Mouse (Mus musculus): Measurements from ENCODE around the gene Pef1. TPM values are rescaled to one million over a fixed set of nuclear protein-coding genes. Genes with fewer than 3 reads are reported as not detected.

The Pef1 gene
- polyA plus RNA-seq, 1 experiment from 2014 or later: 61.0 TPM

- no peak overlapping the region for H3K4me3 ChIP-seq (replicated peaks)
- H3K9ac ChIP-seq: no peak overlapping the region
- H3K9me3 ChIP-seq: no peaks in the 10 kb centered on the region
- H3K4me1 ChIP-seq: peaks cover 56% of the 10 kb centered on the region
- peak overlapping the region; percentile 86; the same call in 1 of the 2 replicates for H3K27ac ChIP-seq
- H3K27me3 ChIP-seq (replicated peaks): 0 out of 2 replicates have a peak, but pooled peaks cover 5% of the 10 kb centered on the region
- no peaks in the 10 kb centered on the region for H3K36me3 ChIP-seq
- H3K4me2 ChIP-seq: no peak overlapping the region
- no peak for ATAC-seq (ENCODE audit: insufficient read depth, low FRiP score, low read depth)
- 78% methylated on average over 16 of the region's 16 CpGs for WGBS
Observed at GRCm38 (mm10) chr4:130169411-130169971, 67.1 kb downstream of the Pef1 start.

DNA sequence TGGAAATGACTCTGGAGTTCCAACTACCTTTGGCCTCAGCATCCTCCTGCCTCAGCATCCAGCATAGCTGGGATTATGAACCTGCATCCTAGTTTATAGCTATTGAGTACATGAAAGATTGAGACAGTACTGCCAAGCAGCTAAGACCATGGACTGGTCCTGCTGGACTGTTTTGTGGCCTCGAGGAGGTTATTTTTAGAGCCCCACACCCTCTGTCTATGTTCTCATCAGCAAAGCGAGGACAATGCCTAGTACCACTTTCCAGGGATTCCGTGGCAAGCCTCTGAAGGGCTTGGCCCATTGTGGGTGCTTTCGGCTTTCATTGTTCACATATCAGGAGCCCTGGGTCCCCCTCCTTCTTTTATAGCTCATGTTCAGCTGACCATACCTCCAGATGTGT lies 68.0 kb downstream of the Pef1 start:
- Histone ChIP-seq H3K36me3 (no peaks in the 10 kb centered on the region), H3K4me3 (replicated peaks) (no peak overlapping the region), H3K27me3 (replicated peaks) (peaks cover 5% of the 10 kb centered on the region; the same call in 1 of the 2 replicates), H3K4me1 (peaks cover 65% of the 10 kb centered on the region), H3K27ac (no peak overlapping the region), H3K4me2 (no peak overlapping the region), H3K9ac (no peak overlapping the region), H3K9me3 (no peaks in the 10 kb centered on the region)
- 82% methylated on average over 4 of the region's 4 CpGs for WGBS
- ATAC-seq (ENCODE audit: insufficient read depth, low FRiP score, low read depth): no peak

DNA sequence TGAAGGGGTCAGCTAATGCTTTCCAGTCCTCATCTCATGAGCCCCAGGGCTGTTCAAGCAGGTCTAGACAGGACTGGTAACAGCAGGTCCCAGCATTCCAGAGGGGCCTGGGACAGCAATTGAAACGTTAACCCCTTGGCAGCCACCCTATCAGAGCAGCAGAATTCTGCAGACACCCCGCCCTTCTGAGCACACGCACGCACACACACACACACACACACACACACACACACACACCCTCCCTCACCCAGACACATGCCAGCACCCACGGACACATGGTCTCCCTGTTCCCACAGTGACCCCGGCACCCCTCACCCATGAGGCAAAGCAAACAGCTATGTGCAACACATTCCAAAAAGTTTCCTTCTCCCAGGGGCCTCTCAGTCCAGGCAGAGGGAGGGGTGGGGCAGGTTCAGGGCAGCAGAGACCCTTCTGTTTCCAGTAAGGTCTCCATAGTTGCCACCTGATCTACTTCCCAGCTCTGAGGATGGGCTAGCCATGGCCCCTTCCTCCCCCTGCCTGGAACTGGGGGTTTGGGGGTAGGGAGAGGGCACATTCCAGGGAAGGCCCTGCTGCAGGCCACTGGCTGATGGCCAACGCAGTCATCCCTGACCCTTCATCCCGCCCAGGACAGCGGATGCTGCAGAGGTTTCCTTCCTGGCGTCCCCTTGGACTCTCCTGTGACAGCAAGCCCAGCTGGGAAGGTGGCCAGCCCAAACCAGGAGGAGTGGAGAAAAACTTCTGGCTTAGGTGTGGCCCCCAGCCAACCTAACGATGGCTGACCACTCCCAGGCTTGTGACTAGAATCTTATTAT lies 69.8 kb downstream of the Pef1 start:
- ATAC-seq (ENCODE audit: insufficient read depth, low FRiP score, low read depth): no peak
- Histone ChIP-seq H3K27ac (peak overlapping the region; percentile 44; the same call in 1 of the 2 replicates), H3K4me2 (peak overlapping the region; percentile 70), H3K4me3 (replicated peaks) (0 out of 2 replicates have a peak overlapping the region, but pooled peaks have one; percentile 3), H3K9ac (no peak overlapping the region), H3K36me3 (no peaks in the 10 kb centered on the region), H3K9me3 (no peaks in the 10 kb centered on the region), H3K4me1 (peaks cover 67% of the 10 kb centered on the region), H3K27me3 (replicated peaks) (peaks cover 5% of the 10 kb centered on the region; the same call in 1 of the 2 replicates)
- WGBS: 31% methylated on average over 11 of the region's 11 CpGs

GRCm38 (mm10) chr4:130173060-130173822 lies 70.9 kb downstream of the Pef1 start:
- Histone ChIP-seq H3K9ac (no peak overlapping the region), H3K4me1 (peaks cover 58% of the 10 kb centered on the region)

GRCm38 (mm10) chr4:130173911-130174311 lies 71.6 kb downstream of the Pef1 start:
- WGBS: 43% methylated on average over 19 of the region's 19 CpGs
- H3K4me1 ChIP-seq: peaks cover 51% of the 10 kb centered on the region
- no peak for ATAC-seq (ENCODE audit: insufficient read depth, low FRiP score, low read depth)
- H3K27me3 ChIP-seq (replicated peaks): peaks cover 5% of the 10 kb centered on the region; the same call in 1 of the 2 replicates
- H3K36me3 ChIP-seq: no peaks in the 10 kb centered on the region
- H3K4me2 ChIP-seq: peak overlapping the region; percentile 70
- peak overlapping the region; percentile 80 for H3K27ac ChIP-seq
- H3K4me3 ChIP-seq (replicated peaks): peak overlapping the region; percentile 39
- H3K9me3 ChIP-seq: no peaks in the 10 kb centered on the region
- H3K9ac ChIP-seq: peak overlapping the region; percentile 19

More at GRCm38 (mm10) chr4:130173060-130173822, 70.9 kb downstream of the Pef1 start:
- 65% methylated on average over 11 of the region's 11 CpGs for WGBS
- Histone ChIP-seq H3K27me3 (replicated peaks) (peaks cover 5% of the 10 kb centered on the region; the same call in 1 of the 2 replicates), H3K4me2 (peak overlapping the region; percentile 70), H3K9me3 (no peaks in the 10 kb centered on the region), H3K4me3 (replicated peaks) (peak overlapping the region; percentile 39), H3K36me3 (no peaks in the 10 kb centered on the region), H3K27ac (peak overlapping the region; percentile 80)
- peak; percentile 33; the same call in 1 of the 2 replicates for ATAC-seq (ENCODE audit: insufficient read depth, low FRiP score, low read depth)

GRCm38 (mm10) chr4:130174335-130175031 lies 72.1 kb downstream of the Pef1 start:
- peak overlapping the region; percentile 80 for H3K27ac ChIP-seq
- peaks cover 5% of the 10 kb centered on the region; the same call in 1 of the 2 replicates for H3K27me3 ChIP-seq (replicated peaks)
- no peaks in the 10 kb centered on the region for H3K9me3 ChIP-seq
- no peaks in the 10 kb centered on the region for H3K36me3 ChIP-seq
- WGBS: 3% methylated on average over 25 of the region's 25 CpGs
- ATAC-seq (ENCODE audit: insufficient read depth, low FRiP score, low read depth): peak; percentile 84
- H3K4me3 ChIP-seq (replicated peaks): peak overlapping the region; percentile 39
- H3K4me1 ChIP-seq: peaks cover 46% of the 10 kb centered on the region
- peak overlapping the region; percentile 19 for H3K9ac ChIP-seq
- H3K4me2 ChIP-seq: peak overlapping the region; percentile 70

GRCm38 (mm10) chr4:130175072-130175711 lies 72.8 kb downstream of the Pef1 start, which contains the start of gene Tinagl1:
Tinagl1 (minus strand) TSS chr4:130175122.
- H3K4me2 ChIP-seq: peak within 1 kb of the TSS; percentile 70
- peaks cover 5% of the 10 kb centered on the region; the same call in 1 of the 2 replicates for H3K27me3 ChIP-seq (replicated peaks)
- peak within 1 kb of the TSS; percentile 80 for H3K27ac ChIP-seq
- H3K4me3 ChIP-seq (replicated peaks): peak within 1 kb of the TSS; percentile 39
- no peak for ATAC-seq (ENCODE audit: insufficient read depth, low FRiP score, low read depth)
- H3K36me3 ChIP-seq: no peaks in the 10 kb centered on the region
- peak within 1 kb of the TSS; percentile 19 for H3K9ac ChIP-seq
- no peaks in the 10 kb centered on the region for H3K9me3 ChIP-seq
- peaks cover 42% of the 10 kb centered on the region for H3K4me1 ChIP-seq
- 7% methylated on average over 14 of the region's 14 CpGs for WGBS

DNA sequence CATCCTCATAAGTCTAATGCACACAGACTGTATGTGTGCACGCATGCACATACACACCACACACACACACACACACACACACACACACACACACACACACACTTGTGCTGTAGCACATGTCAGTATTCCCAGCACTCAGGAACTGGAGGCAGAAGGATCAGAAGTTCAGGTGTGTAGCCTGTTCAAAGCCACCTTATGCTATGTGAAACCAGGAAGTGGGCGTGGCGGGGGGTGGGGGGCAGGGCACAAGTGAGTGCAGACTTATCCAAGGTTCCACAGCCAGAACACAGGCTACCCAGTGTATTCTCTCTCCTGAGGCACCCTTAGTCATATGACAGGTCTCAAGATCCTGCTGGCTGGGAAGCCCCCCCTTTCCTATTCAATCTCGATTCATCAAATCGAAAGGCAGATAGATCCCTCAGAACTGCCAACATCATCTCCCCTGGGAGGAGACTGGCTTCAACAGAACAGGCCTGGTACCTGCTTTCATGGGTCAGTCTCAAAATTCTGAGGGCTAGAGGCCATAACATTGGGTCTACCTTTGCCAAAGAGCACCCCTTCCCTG lies 73.9 kb downstream of the Pef1 start:
- 75% methylated on average over 5 of the region's 5 CpGs for WGBS
- H3K27ac ChIP-seq: peak overlapping the region; percentile 80; the same call in 1 of the 2 replicates
- peaks cover 5% of the 10 kb centered on the region; the same call in 1 of the 2 replicates for H3K27me3 ChIP-seq (replicated peaks)
- no peaks in the 10 kb centered on the region for H3K9me3 ChIP-seq
- ATAC-seq (ENCODE audit: insufficient read depth, low FRiP score, low read depth): no peak
- no peaks in the 10 kb centered on the region for H3K36me3 ChIP-seq
- no peak overlapping the region for H3K4me3 ChIP-seq (replicated peaks)
- peaks cover 38% of the 10 kb centered on the region for H3K4me1 ChIP-seq
- H3K4me2 ChIP-seq: no peak overlapping the region
- no peak overlapping the region for H3K9ac ChIP-seq

DNA sequence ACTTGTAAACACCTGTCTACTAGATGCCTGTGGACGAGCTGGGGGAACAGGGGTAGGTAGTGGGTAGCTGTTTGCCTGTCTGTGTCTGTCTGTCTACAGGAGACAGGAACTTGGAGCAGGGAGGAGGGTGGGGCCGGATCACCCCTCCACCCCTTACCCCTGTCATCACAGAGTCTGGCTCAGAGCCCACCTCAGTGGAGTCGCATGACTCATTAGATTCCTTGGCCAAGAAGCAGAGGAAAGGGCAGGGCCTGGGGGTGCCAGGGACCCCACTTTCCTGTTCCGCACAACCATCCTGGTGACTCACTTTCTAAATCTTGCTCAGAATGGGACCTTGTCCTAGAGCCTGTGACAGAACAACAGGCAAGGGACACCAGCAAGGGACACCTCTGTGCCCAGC lies 74.7 kb downstream of the Pef1 start:
- no peaks in the 10 kb centered on the region for H3K36me3 ChIP-seq
- H3K9ac ChIP-seq: no peak overlapping the region
- H3K9me3 ChIP-seq: no peaks in the 10 kb centered on the region
- H3K4me2 ChIP-seq: no peak overlapping the region
- ATAC-seq (ENCODE audit: insufficient read depth, low FRiP score, low read depth): no peak
- peaks cover 5% of the 10 kb centered on the region; the same call in 1 of the 2 replicates for H3K27me3 ChIP-seq (replicated peaks)
- H3K4me1 ChIP-seq: peaks cover 29% of the 10 kb centered on the region
- no peak overlapping the region for H3K4me3 ChIP-seq (replicated peaks)
- peak overlapping the region; percentile 44; the same call in 1 of the 2 replicates for H3K27ac ChIP-seq
- WGBS: 59% methylated on average over 4 of the region's 4 CpGs

GRCm38 (mm10) chr4:130177536-130177935 lies 75.2 kb downstream of the Pef1 start:
- Histone ChIP-seq H3K27ac (peak overlapping the region; percentile 44; the same call in 1 of the 2 replicates), H3K9ac (no peak overlapping the region), H3K9me3 (no peaks in the 10 kb centered on the region), H3K4me3 (replicated peaks) (no peak overlapping the region), H3K4me1 (peaks cover 25% of the 10 kb centered on the region), H3K27me3 (replicated peaks) (peaks cover 5% of the 10 kb centered on the region; the same call in 1 of the 2 replicates), H3K4me2 (no peak overlapping the region), H3K36me3 (no peaks in the 10 kb centered on the region)
- WGBS: 63% methylated on average over 7 of the region's 7 CpGs
- ATAC-seq (ENCODE audit: insufficient read depth, low FRiP score, low read depth): no peak
